Mouse (Mus musculus) Patski (cell line): ENCODE data around the gene Reep1. TPM values are rescaled to one million over a fixed set of nuclear protein-coding genes. Genes with fewer than 3 reads are reported as not detected.
"Not testable (repeated sequence)": the region's sequence is repeated elsewhere in the genome, so short reads cannot be mapped to it uniquely, and the experiment has no call there.

Experiments used
- ATAC-seq: fragments of 100-300 bp; one replicate; pipeline ENCODE4 v1.8.0; 2021
- CTCF ChIA-PET: fragments of 350-600 bp; sonication (Branson Sonifier 250); formaldehyde crosslinking; loops from one replicate; lab custom pipeline; 2022; ENCODE audit warnings: inconsistent platforms; lab: Charles Lee
- POLR2A ChIA-PET: fragments of 350-600 bp; sonication (Branson Sonifier 250); formaldehyde crosslinking; loops from one replicate; lab custom pipeline; 2022; ENCODE audit warnings: antibody characterized with exemption, inconsistent platforms; lab: Charles Lee
- DNase-seq: peaks from one replicate; pipeline ENCODE4 v3.0.0-alpha.2; 2011; ENCODE audit warnings: low read depth, low spot score
- H3K27me3 ChIP-seq: fragments of 371-371 bp; one replicate; pipeline ENCODE4 v1.5.1; 2021
- CTCF ChIP-seq: fragments of 100-300 bp; IDR thresholded peaks from one replicate; pipeline ENCODE4 v1.5.1; 2021
- in situ Hi-C: fragments of 300-500 bp; cut with MboI; formaldehyde crosslinking; loops from 3 replicates; pipeline ENCODE4 v1.11.1; 2018; ENCODE audit warnings: low pct_unique_long_range_greater_than_20kb, mixed read lengths
- polyA plus RNA-seq: library from polyadenylated mRNA; unstranded; gene quantifications from one replicate; pipeline ENCODE4 v1.2.3, GENCODE M21; 2021

Gene Reep1
- polyA plus RNA-seq, 1 experiment from 2014 or later = 2.0 TPM

GRCm38 (mm10) chr6:71831581-71831960 lies 124.2 kb downstream of the Reep1 start:
- in situ Hi-C loops = no loop called here

GRCm38 (mm10) chr6:71836811-71837210 lies 129.4 kb downstream of the Reep1 start:
- TF ChIP-seq CTCF = no peak
- CTCF ChIA-PET = no interaction called here
- in situ Hi-C loops = no loop called here

More at GRCm38 (mm10) chr6:71831581-71831960, 124.2 kb downstream of the Reep1 start:
- TF ChIP-seq CTCF = no peak
- CTCF ChIA-PET = interaction anchor here (1.8 kb wide), 1 partner anchor 14 kb away, joined by 6 read pairs; no protein-coding TSS in a partner anchor
- no peaks in the 10 kb centered on the region for H3K27me3 ChIP-seq
- ATAC-seq (peak; percentile 99), DNase-seq (peak; percentile 73)
- POLR2A ChIA-PET = no interaction called here

DNA sequence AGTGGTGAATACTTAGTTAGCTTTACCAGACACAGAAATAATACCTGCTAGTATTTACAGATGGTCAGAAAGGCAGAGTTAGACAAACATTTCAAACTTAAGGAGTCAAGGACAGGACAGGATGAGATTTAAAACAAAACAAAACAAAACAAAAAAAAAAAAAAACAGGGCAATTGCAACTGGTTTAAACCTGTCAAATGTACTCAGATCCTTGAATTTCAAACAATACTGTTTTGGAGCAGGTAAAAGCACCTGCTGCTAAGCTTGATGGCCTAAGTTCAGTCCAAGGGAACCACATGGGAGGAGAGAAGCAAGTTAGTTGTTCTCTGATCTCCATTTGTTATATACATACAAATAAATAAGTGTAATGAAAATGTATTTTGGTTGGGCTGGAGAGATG lies 132.5 kb downstream of the Reep1 start:
- in situ Hi-C loops = no loop called here
- ATAC-seq = no peak
- no peak for TF ChIP-seq CTCF
- CTCF ChIA-PET = interaction anchor here (1.3 kb wide), 1 partner anchor 18 kb away, joined by 3 read pairs; no protein-coding TSS in a partner anchor
- no peaks in the 10 kb centered on the region for H3K27me3 ChIP-seq
- DNase-seq = no peak
- POLR2A ChIA-PET = no interaction called here

More at GRCm38 (mm10) chr6:71836811-71837210, 129.4 kb downstream of the Reep1 start:
- DNase-seq = no peak
- ATAC-seq = no peak
- H3K27me3 ChIP-seq = no peaks in the 10 kb centered on the region
- POLR2A ChIA-PET = no interaction called here

DNA sequence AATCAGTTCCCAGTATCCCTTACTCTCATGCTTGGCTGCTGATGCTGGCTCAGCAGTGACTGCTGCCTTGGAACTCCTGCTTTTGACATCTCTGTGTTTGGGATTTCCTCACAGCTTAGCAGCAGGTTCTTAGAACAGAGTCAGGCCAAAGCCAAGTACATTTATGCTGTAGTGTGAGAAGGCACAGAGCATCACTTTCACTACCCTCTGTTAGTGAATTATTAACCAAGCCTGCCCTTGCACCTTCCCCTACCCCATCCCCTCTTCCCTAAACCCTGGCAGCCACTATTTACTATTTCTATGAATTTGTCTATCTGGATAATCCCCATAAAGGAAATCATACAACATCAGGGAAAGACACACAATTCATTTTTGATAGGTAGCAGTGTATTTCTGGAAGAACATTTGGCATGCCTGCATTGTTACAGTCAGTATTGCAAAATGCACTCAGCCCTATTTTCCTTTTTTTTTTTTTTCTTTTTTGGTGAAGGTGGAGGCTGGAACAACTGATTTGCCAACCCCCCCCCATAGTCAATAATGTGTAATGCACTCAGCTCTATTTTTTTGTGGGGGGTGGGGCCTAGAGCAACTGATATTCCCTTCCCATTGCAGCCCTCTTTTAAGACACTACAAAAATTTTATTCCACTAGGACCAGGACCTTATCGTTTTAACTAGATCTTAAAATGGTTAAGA lies 133.4 kb downstream of the Reep1 start:
- ATAC-seq = no peak
- ChIA-PET POLR2A (no interaction called here), CTCF (no interaction called here)
- DNase-seq = no peak
- in situ Hi-C loops = no loop called here
- no peaks in the 10 kb centered on the region for H3K27me3 ChIP-seq
- TF ChIP-seq CTCF = no peak

- ATAC-seq, in situ Hi-C loops, CTCF ChIA-PET, H3K27me3 ChIP-seq, POLR2A ChIA-PET, DNase-seq: not testable (repeated sequence)
- TF ChIP-seq CTCF = peak; percentile 12
These were observed 139.5 kb downstream of the Reep1 start for GRCm38 (mm10) chr6:71846906-71847305.

Other genes with a start within 250 kb of the Reep1 start
- 31.3 TPM for gene Rnf103, start 213.7 kb upstream of the Reep1 start, polyA plus RNA-seq
- 190 TPM for gene Chmp3, start 163.8 kb upstream of the Reep1 start, polyA plus RNA-seq
- gene Kdm3a, start 74.6 kb upstream of the Reep1 start, polyA plus RNA-seq = 53.5 TPM
- 35.2 TPM for gene Mrpl35, start 119.4 kb downstream of the Reep1 start, polyA plus RNA-seq
- 219 TPM for gene Immt, start 123.8 kb downstream of the Reep1 start, polyA plus RNA-seq
- gene Ptcd3, start 201.2 kb downstream of the Reep1 start, polyA plus RNA-seq = 72.8 TPM
- gene Polr1a, start 201.5 kb downstream of the Reep1 start, polyA plus RNA-seq = 39.6 TPM